ENCODE assay signal across 17 mouse cellular contexts in the genomic region with DNA sequence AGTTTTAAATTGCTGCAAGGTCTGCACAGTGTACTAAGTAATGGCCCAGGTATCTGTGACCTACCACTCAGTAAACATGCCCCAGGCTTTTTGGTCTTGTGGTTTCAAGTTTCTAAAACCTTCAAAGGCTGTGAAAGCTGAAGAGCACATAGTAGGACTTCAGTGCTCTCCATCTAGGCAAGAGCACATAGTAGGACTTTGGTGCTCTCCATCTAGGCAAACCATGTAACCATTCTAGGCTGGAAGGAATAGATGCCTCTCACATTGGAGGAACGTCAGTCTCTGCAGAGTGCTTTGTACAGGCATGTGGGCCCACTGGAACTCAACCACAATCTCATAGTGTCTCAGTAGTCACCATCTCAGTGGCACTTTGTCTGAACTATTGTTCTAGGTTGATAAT. TPM values are rescaled to one million over a fixed set of nuclear protein-coding genes. Genes with fewer than 3 reads are reported as not detected.
"Had no signal": no experiment of that assay in that cellular context is flagged by ENCODE, and none has a peak within 500 bp of the region (broad histone marks: within the 10 kb centered on the region; RNA-seq: fewer than 3 reads in every experiment).

No protein-coding gene starts in this region.

- H3K4me2 ChIP-seq: kidney, embryonic 15.5 days; limb, embryonic 12.5 days; neural tube, embryonic 13.5 days; stomach, embryonic 15.5 days had no signal

- H3K27ac ChIP-seq: kidney, embryonic 15.5 days; limb, embryonic 12.5 days; liver, embryonic 14.5 days; midbrain, embryonic 10.5 days; neural tube, embryonic 13.5 days had no signal

- H3K4me3 ChIP-seq: kidney, embryonic 15.5 days; limb, embryonic 12.5 days; midbrain, embryonic 10.5 days; neural tube, embryonic 13.5 days; stomach, embryonic 15.5 days had no signal

- DNase-seq: kidney, postnatal 14 days; layer of hippocampus, adult 9-11 months; layer of hippocampus, postnatal 36 days; lung, adult 2 months; lung, postnatal 36 days; midbrain, embryonic 14.5 days; retina, postnatal 1 day; right cerebral cortex, postnatal 4 days; thymus, postnatal 36 days had no signal

- H3K27me3 ChIP-seq: kidney, embryonic 15.5 days; limb, embryonic 12.5 days; neural tube, embryonic 13.5 days; stomach, embryonic 15.5 days had no signal

- ATAC-seq: lung, postnatal 0 days had no signal

- H3K9ac ChIP-seq: kidney, embryonic 15.5 days; limb, embryonic 12.5 days; liver, embryonic 14.5 days; neural tube, embryonic 13.5 days; stomach, embryonic 15.5 days had no signal

- H3K4me1 ChIP-seq: kidney, embryonic 15.5 days; limb, embryonic 12.5 days; midbrain, embryonic 10.5 days; neural tube, embryonic 13.5 days had no signal

- H3K9me3 ChIP-seq: kidney, embryonic 15.5 days; limb, embryonic 12.5 days; midbrain, embryonic 10.5 days; neural tube, embryonic 13.5 days; stomach, embryonic 15.5 days had no signal

RNA-seq across cellular contexts. Expression of a gene that starts 8.4 kb away (rescaled TPM):
- total RNA-seq: megakaryocyte, adult 5-6 weeks had no signal
